Mouse (Mus musculus): ENCODE measurements at regions not wholly inside any gene's neighbourhood (a gene's known extent, or its start where the extent isn't known, plus 50 kb on each side); places are given as distances from the start of the nearest gene placed in this dataset.

DNA sequence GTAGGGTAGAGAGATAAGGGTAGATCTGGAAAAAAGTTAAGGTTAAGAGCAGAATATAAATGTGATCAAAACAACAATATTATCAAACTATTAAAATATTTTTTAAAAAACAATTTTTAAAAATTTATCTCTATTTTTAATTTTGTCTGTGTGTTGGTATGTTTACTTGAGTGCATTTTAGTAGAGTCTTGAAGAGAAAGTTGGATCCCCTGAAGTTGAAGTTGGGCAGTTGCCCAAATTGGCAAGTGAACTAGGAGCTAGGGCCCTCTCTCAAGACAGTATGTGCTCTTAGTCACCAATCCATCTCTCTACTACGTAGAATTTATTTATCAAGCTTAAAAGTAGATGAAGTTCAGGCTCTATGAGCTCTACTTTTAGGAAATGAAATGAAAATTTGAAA is 59.9 kb downstream of the Adamts1 start:
- TF ChIP-seq CTCF (conservative IDR thresholded peaks at IDR 0.05; ENCODE audit: low read length) (no peak), NANOG (IDR thresholded peaks at IDR 0.05; ENCODE audit: borderline replicate concordance, low read length) (no peak)
